Mouse (Mus musculus): ENCODE data around the gene Sgcd. TPM values are rescaled to one million over a fixed set of nuclear protein-coding genes. Genes with fewer than 3 reads are reported as not detected.

Gene Sgcd
- total and polyA plus RNA-seq, 3 experiments: 0.93 to 21.0 (median 10.1) TPM

DNA sequence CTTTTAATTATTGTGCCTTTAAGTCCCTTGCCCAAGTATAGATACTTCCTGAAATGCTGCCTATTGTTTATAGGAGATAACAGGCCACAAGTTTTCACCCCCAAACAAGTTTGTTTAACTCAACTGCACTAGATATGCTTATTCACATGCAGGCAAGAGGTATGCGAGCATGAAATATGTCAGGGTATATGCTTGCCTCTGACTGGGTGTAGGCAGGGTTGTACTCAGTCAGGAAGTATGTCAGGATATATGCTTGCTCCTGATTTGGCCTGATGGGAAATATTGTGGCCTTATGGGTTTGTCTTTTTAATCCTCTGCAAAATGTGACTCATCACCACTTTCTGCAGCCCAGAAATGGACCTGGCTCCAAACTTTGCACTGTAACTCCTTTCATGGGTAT lies 694.0 kb downstream of the Sgcd start:
- no peak for DNase-seq

DNA sequence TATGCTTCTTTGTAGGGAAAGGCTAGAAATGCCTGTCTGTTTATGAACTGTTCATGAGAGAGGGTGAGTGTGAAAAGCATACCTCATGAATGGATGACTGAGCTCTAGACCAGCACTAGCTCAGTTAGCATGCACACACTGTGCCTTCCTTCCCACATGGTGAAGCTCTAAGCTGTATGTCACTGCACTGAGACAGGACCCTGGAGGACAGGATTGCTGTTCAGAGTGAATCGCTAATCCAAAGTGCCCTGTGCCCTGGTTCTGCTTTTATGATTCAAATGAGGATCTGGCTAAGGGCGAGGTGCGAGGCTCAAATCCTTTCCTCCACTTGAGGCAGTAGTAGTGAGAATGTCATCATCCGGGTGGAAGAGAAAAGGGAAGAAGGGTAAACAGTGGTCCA lies 712.2 kb downstream of the Sgcd start:
- no peak for DNase-seq

GRCm38 (mm10) chr11:47268556-47268955 lies 720.2 kb downstream of the Sgcd start:
- DNase-seq: no peak

DNA sequence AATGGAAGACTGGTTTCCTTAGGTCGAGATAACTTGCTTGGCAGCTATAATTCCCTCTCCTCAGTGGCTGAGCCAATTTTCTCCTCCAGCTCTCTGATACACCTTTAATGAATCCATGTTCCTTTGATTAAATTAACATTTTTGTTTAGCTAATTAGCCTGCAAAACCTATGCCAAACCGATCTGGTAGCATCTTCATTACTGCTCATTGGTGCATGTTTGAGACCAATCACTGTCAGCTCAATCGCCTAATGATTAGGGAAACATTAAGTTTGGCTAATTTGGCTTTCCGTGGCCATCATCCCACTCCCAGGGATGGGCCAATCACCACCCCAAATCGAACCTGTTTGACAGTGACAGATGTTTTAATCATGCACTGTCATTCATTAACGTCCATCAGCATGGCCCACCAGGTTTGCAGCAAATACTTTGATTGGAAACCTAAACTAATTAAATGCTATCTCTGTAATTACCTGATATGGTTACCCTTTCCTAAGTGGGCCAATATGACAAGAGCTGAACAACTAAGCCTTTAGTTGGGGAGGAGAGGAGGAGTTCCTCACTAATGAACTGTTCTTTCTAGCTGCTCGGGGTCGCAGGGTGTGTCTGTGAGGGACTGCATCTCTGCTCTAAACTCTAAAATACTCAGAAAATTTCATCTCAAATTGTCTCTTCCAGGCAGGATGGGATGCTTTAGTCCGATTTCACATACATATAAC lies 724.3 kb downstream of the Sgcd start:
- no peak for DNase-seq

- DNase-seq: no peak
Measured at GRCm38 (mm10) chr11:47250301-47250700, 738.5 kb downstream of the Sgcd start.

GRCm38 (mm10) chr11:47248345-47248893 lies 740.4 kb downstream of the Sgcd start:
- DNase-seq: no peak

- no peak for DNase-seq
Measured at GRCm38 (mm10) chr11:47247703-47248344, 740.9 kb downstream of the Sgcd start.

GRCm38 (mm10) chr11:47242401-47242800 lies 746.4 kb downstream of the Sgcd start:
- DNase-seq: no peak

GRCm38 (mm10) chr11:47228222-47228621 lies 760.5 kb downstream of the Sgcd start:
- no peak for DNase-seq

DNA sequence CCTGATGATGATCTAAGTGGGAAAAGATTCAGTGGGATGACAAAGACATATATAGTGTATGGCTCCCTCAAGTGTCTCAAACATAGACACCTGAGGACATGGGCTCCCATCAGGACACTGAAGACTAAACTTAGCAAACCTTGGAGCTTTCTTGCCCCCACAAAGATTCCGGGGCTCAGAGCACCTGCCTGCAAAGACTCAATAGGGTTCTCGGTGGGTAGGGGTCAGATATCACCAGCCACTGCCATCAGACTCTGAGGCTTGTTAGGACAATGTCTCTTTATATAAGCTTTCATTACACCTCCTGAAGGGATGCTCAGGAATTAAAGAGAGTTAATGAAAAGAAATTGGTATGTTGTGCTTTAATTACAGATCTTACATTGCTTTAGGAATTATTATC lies 764.6 kb downstream of the Sgcd start:
- no peak for DNase-seq

- DNase-seq: no peak
Measured at GRCm38 (mm10) chr11:47211531-47211930, 777.2 kb downstream of the Sgcd start.

DNA sequence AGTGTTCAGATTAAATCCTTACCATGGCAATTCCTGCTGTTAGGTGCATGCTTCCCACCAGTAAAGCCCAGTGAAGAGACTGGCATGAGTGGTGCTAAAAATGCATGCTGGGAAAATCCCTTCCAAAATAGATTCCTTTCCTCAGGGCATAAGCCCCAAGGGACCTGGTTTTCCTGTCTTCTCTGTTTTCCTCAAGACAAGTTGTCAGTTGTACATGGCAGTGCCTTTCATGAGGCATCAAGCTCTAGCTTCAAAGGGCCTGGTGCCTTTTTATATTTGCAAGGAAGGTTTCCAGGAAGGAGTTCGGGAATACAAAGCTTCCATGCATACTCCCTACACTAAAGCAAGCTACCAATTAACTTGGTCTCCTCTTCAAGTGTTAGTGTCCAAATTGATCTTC lies 782.3 kb downstream of the Sgcd start:
- DNase-seq: no peak

DNA sequence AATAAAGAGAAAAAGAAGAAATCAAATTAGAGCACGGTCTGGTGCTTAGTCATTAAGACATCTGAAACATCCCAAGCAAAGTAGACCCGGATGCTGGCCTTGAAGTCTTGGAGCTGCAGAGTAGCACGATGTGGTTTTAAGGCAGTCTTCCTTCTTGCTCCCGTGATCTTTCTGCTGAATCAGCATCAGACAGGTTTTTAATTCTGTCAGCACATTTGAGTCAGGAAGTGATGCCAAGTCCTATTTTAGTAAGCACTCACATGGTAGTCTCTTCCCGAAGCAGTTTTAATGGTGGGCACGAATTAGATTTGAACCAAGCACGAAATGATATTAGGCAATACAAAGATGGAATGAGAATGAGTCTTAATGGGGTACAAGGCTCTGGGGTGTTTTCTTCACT lies 789.7 kb downstream of the Sgcd start:
- no peak for DNase-seq

- no peak for DNase-seq
Measured at GRCm38 (mm10) chr11:47188556-47188955, 800.2 kb downstream of the Sgcd start.

DNA sequence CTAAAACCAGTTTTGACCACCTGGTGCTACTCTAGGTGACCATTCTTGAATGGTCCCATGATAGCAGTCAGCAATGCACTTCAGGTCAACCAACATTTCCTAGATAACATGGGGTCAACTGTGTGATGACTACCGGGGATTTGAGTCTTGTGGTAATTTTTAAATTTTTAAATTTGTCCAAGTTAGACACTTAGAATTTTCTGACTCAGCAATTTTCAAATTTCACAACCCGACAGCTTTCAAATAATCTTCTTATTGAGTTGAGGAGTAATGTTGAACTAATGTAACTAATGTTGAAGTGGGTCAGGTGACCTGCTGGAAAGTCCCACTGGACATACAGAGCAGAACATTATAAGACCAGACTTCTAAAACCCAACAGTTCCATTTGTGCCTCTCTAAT lies 813.8 kb downstream of the Sgcd start:
- no peak for DNase-seq

GRCm38 (mm10) chr11:47170926-47171625 lies 817.7 kb downstream of the Sgcd start:
- no peak for DNase-seq

DNA sequence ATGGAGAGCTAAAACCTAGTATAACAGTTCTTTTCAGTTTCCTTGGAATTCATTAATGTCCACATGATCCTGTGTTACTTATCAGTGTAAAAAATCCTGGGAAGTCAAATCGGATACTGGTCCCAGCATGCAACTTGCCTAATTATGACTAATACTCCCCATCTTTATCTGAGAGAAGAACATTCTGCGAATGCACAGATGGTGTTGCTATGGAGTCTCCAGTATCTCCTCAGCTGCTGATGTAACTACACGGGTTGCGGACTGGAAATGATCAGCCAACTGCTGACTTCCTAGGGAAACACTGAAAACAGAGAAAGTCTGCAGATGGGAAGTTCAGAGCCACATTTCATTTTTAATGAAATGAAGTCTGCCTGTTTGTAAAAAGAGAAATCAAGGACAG lies 821.4 kb downstream of the Sgcd start:
- no peak for DNase-seq

- DNase-seq: no peak
Measured at GRCm38 (mm10) chr11:47158089-47158488, 830.7 kb downstream of the Sgcd start.

DNA sequence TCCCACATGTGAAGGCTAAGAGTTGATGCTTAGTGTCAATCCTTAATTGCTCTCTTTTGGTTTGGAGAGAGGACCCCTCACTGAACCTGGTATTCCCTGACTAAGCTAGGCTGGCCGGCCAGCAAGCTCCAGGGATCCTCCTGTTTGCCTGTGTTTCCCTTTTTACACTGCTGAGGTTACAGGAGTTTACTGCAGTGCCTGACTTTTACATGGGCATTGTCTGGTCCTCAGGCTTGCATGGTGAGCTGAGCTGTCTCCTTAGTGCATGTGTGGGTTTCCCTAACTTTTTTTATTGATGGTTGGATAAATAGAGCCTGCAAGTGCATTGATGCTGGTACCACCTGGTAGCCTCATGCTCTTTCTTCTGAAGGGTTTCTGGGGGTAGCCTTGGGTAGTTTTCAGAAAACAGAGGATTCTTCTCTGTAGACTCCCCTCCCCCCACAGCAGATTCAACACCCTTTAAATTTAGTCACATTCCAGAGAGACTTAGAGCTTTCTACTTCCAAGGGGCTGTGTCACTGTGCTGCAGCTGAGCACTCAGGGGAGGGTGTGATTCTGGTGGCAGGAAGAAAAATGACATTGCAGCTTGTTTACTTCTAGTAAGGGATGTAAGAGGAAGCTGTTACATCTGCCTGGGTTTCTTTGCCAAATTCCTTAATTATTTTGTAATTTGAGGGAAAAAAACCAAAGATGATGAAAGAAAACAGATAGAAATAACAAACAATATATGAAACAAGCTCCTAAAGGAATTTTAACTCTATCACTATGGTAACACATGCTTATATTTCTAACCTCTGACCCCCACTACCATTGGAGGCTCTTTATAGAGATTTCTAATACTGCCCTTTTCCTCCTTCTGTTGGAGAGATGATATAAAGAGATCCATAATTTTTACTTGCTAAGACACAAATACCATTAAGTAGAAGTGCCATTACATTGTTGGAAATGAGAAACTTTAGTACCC lies 831.8 kb downstream of the Sgcd start:
- no peak for DNase-seq

- no peak for DNase-seq
Measured at GRCm38 (mm10) chr11:47154837-47155430, 833.8 kb downstream of the Sgcd start.

GRCm38 (mm10) chr11:47149607-47150006 lies 839.2 kb downstream of the Sgcd start:
- no peak for DNase-seq
